Mouse (Mus musculus) kidney, postnatal 14 days (tissue): Measurements from ENCODE around the gene Dyrk1a.
"Not testable (repeated sequence)": the region's sequence is repeated elsewhere in the genome, so short reads cannot be mapped to it uniquely, and the experiment has no call there.

Source experiments
- DNase-seq: peaks from one replicate; pipeline ENCODE4 v3.0.0; 2022; ENCODE audit warnings: mixed read lengths

The Dyrk1a gene

DNA sequence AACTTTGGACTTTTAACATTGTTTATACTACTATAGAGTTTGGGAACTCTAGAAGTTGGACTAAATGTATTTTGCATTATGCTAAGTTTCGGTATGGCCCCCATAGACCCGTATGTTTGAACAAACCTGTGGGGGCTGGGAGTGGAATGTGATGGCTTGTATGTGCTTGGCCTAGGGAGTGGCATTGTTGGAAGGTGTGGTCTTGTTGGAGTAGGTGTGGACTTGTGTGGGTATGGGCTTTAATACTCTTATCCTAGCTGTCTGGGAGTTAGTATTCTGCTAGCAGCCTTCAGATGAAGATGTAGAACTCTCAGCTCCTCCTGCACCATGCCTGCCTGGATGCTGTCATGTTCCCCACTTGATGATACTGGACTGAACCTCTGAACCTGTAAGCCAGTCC lies 72.0 kb downstream of the Dyrk1a start:
- no peak for DNase-seq

DNA sequence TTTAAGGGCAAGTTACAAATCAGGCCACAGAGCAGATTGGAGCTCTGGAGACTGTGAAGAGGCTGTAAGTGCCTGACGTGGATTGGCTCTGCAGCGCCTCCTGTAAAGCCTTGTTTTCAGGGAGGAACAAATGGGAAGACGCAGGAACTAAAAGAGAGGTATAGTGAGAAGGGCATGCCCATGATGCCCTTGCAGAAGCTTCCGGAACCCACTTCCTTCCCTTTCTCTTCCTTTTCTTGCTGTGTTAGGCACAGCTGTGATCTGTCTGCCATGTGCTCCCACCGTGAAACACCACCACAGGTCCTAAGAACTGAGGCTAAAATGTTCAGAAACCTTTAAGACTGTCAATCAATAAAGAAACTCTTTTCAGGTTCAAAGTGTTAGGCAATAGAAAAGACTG lies 77.3 kb downstream of the Dyrk1a start:
- no peak for DNase-seq

DNA sequence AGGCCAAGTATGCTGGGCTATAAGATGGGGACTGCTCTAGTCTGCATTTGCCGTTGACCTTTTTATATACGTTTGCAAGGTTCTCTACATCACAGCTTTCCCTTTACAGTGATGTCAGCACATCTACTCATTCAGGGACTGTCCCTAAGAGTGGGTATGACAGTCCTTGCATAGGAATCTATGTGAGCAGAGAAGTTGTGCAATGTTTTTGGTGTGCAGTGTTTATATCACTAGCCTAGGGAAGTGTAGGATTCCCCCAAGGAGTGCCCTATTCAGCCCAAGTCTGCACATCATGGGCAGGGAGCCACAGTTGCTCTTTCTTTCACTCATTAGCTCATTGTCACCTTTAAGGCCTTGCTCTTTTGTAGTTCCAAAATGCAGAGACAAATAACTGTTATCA lies 78.1 kb downstream of the Dyrk1a start:
- DNase-seq: no peak

DNA sequence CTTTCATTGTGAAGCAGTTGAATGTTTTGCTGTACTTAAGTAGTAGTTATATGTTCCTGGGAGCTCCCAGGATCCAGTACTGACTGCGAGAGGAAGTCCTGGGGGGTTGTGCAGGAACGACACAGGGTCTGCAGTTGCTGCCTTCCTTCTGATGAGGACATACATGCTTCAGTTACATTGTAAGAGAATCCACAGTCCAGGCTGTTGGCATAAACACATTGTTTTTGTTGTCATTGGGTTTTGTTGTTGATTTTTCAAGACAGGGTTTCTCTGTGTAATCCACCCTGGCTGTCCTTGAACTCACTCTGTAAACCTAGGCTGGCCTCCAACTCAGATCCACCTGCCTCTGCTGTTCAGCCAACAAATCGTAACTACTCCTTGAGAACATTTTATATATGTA lies 80.1 kb downstream of the Dyrk1a start:
- no peak for DNase-seq

DNA sequence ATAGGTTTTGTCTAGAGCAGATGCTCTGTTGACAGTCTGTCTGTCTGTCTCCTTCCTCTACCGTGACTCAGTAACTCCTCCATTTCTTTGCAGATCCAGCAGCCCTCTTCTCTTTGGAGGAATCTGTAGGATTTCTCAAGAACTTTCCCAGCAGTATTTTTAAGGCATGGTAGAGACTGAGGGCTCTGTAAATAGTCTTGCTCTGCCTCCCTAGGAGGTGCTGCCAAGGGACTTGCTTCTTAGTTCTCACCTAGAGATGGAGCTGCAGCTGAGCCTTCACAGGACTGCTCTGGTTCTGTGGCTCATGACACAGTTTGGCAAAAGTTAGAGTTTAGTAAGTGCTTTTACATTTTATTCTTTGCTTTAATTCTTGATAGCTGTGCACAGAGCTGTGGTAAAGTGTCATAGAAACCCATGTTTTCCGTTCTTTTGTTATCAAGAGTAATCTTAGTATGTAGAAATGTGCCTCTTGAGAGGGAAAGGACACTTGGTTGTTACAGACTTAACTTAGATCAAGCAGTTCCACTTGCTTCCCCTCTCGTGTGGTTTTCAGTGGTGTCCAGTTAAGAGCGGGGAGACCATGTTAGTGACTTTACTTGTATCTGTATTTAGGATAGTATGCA lies 82.4 kb downstream of the Dyrk1a start:
- no peak for DNase-seq

DNA sequence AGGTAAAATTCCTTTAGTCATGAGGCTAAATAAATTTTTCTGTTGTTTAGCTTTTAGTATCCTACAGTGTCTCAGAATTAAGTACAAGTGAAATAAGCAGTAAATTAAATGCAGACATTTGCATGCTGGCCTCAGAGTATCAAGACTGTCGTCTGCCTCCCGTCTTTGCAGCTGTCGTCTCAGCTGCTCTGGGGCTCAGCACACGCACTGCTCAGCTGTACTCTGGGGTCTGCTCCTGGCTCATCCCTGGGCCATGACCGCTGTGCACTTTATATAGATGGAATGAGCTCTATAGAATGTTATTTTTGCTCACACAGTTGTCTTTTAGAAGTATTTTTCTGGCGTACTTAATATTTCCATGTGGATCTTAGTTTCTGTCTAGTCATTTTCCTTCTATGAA lies 85.3 kb downstream of the Dyrk1a start:
- DNase-seq: no peak

DNA sequence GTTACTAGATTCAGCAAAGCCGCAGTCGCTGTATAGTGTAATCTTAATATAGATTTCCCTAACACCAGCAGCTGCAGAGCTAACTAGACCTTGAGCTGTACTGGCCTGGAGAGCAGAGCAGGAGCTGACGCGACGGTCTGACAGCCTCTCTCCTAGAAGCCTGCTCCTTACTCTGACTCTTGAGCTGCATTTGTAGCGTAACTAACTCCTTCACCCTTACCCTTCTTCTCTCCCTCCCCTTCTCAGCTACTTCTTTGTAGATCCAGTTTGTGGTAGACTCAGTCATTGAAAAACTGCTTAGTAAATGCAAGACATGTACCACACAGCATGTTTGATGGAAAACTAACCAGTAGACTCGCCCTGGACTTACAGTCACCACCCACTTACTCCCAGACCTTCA lies 87.1 kb downstream of the Dyrk1a start:
- no peak for DNase-seq

DNA sequence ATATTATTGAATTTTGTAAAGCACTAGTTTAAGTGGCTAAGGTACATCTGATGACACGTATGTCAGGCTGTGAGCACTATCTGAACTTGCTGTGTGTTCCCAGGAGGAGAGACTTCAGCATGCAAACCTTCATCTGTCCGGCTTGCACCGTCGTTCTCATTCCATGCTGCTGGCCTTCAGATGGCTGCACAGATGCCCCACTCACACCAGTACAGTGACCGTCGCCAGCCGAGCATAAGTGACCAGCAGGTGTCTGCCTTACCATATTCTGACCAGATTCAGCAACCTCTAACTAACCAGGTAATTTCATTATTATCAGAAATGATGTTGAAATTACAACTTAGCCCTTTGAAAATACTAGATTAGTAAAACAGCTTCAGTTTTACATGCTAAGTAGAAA lies 89.6 kb downstream of the Dyrk1a start:
- DNase-seq: no peak

DNA sequence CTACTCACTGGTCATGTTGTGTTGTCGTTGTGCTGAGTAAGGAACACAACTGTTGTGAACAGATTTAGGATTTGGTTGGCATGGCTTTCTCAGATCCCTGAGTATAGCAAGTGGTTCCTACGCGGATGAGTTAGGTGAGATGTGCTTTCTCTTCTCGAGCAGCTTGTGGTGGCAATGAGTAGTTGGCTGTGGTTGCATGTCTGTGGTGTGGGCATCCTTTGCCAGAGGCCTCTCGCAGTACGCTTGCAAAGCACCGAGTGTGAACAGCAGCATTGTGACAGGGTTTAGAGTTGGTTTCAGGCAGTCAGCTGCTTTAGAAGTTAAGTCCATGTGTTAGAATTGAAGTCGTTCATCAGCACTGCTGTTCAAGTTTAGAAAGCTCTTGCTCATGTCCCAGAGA lies 90.4 kb downstream of the Dyrk1a start:
- DNase-seq: no peak

DNA sequence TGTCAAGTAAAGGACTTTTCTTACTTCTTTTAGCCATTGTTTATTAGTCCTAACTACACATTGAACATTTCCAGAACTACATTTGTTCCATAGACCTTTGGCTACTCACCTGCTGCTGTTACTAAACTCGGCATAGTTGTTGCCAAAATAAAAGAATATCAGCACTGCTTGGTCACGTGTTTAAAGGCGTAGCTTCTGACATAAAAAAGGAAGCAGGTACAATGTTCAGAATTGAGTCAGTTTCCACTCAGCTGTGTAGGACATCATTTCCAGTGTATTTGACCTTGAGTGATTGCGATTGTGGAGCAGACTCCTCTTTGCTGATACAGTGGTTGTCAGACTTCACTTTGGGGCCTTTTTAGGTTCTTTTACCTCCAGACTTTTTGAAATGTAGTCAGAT lies 97.7 kb downstream of the Dyrk1a start:
- DNase-seq: no peak

DNA sequence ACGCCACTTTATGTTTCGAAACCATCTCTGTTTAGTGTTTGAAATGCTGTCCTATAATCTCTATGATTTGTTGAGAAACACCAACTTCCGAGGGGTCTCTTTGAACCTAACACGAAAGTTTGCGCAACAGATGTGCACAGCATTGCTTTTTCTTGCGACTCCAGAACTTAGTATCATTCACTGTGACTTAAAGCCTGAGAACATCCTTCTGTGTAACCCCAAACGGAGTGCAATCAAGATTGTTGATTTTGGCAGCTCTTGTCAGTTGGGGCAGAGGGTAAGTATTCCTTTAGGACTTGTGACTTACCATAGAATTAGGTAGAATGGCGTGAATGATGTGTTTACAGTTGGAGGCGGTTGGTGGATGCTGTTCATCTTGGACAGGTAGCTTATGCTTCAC lies 101.5 kb downstream of the Dyrk1a start:
- no peak for DNase-seq

DNA sequence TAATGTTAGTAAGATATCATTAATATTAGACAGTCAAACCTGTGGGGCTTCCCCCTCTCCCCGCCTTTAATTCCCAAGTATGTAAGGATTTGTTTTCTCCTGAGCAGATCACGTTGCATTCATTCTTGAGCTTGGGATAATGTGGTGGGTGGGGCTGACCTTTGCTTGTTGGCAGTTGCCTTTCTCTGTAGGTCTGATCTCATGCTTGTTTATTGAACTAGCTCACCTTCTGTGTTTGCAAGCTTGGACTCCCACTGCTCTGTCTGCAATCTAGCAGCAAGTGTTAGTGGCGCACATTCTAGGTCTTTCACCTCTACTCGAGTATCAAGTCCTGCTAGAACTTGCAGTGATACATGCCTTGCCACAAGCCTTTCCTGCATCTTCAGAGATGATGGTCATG lies 111.1 kb downstream of the Dyrk1a start:
- DNase-seq: peak; percentile 30

DNA sequence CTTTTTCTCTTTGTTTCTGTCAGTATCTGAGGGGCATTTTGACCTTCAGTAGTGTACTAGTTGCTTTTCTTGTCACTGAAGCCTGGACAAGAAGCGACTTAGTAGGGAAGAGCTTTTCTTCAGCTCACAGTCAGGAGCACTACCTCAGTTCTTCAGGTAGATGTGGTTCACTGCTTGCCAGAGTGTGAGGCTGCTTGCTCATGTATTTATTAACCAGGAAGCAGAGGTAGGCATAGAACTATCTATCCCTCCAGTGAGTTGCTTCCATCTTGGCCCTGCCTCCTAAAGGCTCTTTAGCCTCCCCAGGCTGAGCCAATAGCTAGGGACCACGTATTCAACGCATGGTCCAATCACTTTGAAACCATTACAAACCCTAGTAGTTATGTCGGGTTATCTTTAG lies 112.0 kb downstream of the Dyrk1a start:
- DNase-seq: peak; percentile 17

DNA sequence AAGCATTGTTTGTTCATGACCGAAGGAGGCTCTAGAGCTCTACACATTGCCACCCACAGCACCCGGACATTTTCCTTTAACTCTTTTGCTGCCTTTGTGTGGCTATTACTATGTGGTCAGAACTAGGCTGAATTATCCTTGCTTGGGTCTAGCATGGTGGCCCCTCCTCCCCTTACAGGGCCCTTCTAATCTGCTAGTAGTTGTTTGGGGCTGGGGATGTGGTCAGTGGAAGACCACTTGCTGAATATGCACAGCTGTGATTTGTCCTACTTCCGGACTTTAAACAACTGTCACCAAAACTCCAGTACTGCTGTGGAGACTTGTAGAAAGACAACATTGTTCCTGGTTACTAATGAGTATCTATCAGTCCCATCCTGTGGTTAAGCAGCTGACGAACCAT lies 114.2 kb downstream of the Dyrk1a start:
- DNase-seq: no peak

DNA sequence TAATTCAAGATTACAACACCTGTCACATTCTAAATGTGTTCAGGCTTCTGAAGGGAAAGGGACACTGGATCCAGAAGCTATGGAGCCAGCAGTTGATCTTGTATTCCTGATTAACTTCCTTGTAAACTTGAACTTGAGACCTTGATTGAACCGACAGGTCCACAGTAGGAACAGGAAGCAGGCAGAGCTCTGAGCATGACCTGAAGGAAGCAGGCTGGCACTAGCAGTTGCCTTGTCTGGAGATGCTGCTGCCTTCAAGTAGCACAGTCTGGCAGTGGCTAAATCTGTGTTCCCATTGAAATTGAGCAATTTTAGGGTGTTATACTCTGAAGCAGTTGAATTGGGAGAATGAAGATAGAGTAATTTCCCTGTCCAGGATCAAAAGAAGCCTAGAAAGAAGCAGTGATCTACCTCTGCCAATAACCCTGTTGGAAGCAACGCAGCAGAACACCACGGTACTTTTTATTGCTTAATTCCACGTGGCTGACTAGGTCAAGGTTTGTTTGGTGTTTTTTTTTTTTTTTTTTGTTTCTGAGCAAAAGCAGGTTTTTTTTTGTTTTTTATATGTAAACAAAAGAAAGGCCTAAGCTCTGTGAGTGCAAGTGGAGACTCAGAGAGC lies 124.0 kb downstream of the Dyrk1a start:
- DNase-seq: no peak

DNA sequence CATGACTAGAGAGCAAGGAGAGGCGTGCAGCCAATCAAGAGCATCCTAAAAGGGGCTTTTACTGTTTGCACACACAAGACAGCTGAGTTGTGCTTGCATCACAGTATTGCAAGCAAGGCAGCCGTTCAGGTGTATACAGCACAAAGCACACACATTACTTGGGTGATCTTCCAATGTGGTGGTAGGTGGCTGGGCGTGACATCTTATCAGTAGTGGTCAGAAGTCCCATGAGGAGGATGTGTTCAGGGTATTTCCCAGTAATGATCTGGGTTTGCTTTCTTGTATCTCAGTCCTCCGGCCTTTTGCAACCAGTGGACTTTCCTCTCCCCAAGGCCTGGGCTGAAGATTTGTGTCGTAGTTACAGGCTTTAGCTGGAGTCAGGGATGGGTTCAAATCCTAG lies 127.7 kb downstream of the Dyrk1a start:
- no peak for DNase-seq

DNA sequence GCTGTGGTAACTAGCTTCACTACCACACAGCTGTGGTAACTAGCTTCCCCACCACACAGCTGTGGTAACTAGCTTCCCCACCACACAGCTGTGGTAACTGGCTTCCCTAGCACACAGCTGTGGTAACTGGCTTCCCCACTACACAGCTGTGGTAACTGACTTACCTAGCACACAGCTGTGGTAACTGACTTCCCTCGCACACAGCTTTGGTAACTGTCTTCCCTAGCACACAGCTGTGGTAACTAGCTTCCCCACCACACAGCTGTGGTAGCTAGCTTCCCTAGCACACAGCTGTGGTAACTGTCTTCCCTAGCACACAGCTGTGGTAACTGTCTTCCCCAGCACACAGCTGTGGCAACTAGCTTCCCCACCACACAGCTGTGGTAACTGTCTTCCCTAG lies 128.4 kb downstream of the Dyrk1a start:
- DNase-seq: not testable (repeated sequence)

DNA sequence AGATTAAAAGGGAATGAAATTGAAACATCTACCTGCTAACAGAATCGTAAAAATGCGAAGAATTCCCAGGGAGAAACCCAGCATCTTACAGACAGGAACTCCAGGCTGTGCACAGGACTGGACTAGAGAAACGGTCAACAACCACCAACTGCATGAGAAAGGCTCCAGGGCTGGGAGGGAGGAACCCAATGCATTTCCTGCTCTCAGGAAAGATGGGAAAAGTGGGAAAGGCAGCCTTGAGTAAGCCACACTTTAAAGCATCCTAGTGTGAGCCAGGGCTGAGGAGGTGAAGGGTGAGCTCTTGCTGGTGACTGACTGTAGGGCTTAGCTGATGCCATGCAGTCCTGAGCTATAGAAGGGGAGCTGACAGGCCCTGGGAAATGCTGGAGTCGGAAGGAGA lies 131.3 kb downstream of the Dyrk1a start:
- DNase-seq: no peak

DNA sequence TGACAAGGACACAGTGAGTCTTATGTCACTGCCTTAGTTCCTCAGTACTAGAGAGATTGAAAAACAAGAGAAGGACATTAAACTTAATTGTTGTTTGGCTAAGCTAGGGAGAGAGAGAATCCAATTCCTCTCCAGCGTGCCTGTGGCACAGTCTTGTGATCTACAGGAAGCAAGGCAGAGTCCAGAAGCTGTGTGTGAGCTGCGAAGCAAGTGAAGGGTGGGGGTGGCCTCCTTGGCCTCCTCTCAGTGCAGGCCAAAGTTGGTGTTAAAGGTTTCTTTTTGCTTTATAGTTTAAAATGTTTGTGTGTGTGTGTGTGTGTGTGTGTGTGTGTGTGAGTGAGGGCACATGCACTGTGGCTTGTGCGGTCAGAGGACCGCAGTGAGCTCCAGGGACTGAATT lies 132.2 kb downstream of the Dyrk1a start:
- DNase-seq: peak; percentile 53

DNA sequence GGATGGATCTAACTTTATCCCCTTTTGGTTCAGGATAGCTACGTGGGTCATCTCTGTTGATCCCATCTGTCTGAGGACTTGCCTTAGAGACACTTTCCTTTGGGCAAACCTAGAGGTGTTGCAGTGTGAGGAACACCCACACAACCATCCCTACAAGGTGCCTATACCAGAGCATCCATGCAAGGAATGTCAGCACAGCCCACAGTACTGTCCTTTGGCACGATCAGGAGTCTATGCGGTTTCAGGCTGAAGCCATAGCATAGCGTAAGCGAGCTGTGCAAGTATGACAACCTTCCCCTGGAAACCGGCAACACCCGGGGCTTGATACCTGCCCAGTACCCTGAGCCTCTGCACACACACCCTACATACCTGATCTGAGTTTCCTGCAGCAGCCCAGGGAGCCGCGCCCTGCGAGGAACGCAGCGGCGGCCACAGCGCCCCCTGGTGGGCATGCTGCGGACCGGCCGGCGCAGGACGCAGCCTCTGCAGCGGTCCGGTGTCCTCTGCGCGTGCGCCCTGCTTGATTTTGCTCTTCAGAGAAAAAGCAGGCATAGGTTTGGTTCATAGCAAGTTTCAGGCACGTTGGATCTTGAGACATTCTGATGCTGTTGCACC lies 143.8 kb downstream of the Dyrk1a start:
- DNase-seq: peak; percentile 88

DNA sequence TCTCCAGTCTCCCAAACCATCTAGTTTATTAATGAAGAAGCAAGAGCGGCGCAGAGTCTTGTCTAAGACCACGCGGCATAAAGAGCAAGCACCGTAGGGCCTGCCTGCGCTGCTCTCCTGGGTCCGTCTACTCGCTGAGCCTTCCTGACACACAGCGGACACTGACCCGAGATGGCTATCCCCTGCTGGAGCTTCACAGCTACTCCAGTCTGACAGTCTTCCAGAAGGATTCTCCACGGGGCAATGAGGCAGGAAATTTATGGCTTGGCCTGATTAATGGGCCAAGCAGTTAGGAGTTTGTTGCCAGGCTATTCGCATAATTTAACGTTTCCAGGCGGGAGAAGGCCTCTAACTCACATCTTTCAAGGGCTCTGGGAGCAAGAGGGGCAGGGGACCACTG lies 144.7 kb downstream of the Dyrk1a start:
- peak; percentile 50 for DNase-seq

DNA sequence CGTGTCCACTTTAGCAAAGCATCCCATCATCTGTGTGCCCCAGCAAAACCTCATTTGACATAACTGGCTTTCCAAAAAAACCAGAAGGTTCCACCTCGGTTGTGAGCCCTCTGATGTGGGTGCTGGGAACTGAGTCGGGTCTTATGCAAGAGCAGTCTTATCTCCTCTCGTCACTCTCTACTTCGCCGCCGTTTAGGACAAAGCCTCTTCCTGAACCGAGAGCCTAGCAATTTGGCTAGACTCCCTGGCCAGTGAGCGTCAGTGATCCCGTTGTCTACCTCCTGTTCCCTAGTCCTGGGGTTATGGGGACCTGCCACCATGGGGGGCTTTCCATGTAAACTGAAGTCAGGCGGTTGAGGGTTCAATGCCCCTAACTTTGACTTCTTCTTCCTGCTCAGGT lies 147.2 kb downstream of the Dyrk1a start:
- DNase-seq: no peak

DNA sequence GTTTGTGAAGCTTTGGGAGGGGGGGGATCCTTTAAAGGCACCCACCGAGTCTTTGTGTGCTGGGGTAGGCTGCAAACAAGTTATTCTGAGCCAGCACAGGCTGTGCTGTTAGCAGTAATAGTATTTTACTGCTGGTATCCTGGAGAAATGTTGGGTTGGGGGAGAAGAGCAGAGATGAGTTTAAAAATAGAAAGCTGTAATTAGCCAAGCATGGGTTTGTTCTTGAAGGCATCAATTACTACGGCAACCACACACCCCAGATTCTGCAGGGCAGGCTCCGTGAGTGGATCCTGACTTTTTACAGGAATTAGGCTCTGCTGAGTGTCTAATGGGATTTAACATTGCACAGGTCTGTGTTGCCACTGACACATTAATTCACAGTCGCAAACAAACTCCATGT lies 149.1 kb downstream of the Dyrk1a start:
- DNase-seq: no peak

DNA sequence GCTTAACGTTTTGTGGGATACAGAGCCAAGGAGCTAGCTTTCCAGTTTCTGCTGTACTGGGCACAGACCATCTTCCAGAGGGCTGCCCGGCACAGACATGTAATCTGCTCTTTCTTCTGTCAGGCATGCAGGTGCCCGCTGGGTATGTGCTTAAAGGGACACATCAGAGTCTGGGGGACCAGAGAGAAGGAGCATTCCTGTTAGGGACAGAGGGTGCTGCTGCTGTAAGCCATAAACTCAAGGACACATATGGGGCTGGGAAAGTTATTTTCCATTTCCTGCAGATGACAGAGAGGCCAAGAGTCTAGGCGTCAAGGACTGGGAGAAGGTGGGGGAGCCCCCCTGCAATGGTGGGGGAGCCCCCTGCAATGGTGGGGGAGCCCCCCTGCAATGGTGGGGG lies 149.7 kb downstream of the Dyrk1a start:
- no peak for DNase-seq
